Mouse (Mus musculus) liver, embryonic 15.5 days (tissue): ENCODE results near the gene A630076J17Rik. TPM values are rescaled to one million over a fixed set of nuclear protein-coding genes. Genes with fewer than 3 reads are reported as not detected.

Experiments used
- ATAC-seq: fragments of 200-750 bp; cut with Nextera tagmentation; 2 replicates; pipeline ENCODE4 v1.8.0; 2017; ENCODE audit warnings: moderate number of reproducible peaks, mild to moderate bottlenecking, moderate library complexity; ENCODE audit not compliant: insufficient read depth
- H3K27ac ChIP-seq: fragments of 300-500 bp; sonication (generic); replicated peaks from 2 replicates; pipeline ENCODE4 v1.5.1; 2015; ENCODE audit warnings: mild to moderate bottlenecking, inconsistent platforms
- H3K27me3 ChIP-seq: fragments of 300-500 bp; sonication (generic); 2 replicates; pipeline ENCODE4 v1.6.1; 2015; ENCODE audit warnings: mild to moderate bottlenecking, inconsistent platforms
- H3K36me3 ChIP-seq: fragments of 300-500 bp; sonication (generic); replicated peaks from 2 replicates; pipeline ENCODE4 v1.6.1; 2015; ENCODE audit warnings: moderate library complexity, mild to moderate bottlenecking, inconsistent platforms
- H3K4me1 ChIP-seq: fragments of 300-500 bp; sonication (generic); replicated peaks from 2 replicates; pipeline ENCODE4 v1.6.1; 2015; ENCODE audit warnings: inconsistent platforms
- H3K4me2 ChIP-seq: fragments of 300-500 bp; sonication (generic); 2 replicates; pipeline ENCODE4 v1.6.1; 2015; ENCODE audit warnings: moderate library complexity, mild to moderate bottlenecking, inconsistent platforms
- H3K4me3 ChIP-seq: fragments of 300-500 bp; sonication (generic); replicated peaks from 2 replicates; pipeline ENCODE4 v1.5.1; 2015; ENCODE audit warnings: mild to moderate bottlenecking, inconsistent platforms
- H3K9ac ChIP-seq: fragments of 300-500 bp; sonication (generic); 2 replicates; pipeline ENCODE4 v1.6.1; 2015; ENCODE audit warnings: moderate library complexity, mild to moderate bottlenecking, inconsistent platforms
- H3K9me3 ChIP-seq: fragments of 300-500 bp; sonication (generic); replicated peaks from 2 replicates; pipeline ENCODE4 v1.6.1; 2016; ENCODE audit warnings: inconsistent platforms
- WGBS: fragments of 180-500 bp; shearing (Covaris S2); methylation state at CpG from one replicate; pipeline ENCODE4 v1.1.7; 2015; ENCODE audit warnings: mixed read lengths; ENCODE audit not compliant: insufficient replicate concordance; 5-methylcytosine and 5-hydroxymethylcytosine counted together
- polyA plus RNA-seq: library from polyadenylated mRNA; unstranded; fragments of >200 nt; fragmentation: Nextera tagmentation; extraction: Ambion mirVana; gene quantifications from 2 replicates; pipeline ENCODE4 v1.2.1, GENCODE M21; 2015

Gene A630076J17Rik
- polyA plus RNA-seq, 1 experiment from 2014 or later: not detected

DNA sequence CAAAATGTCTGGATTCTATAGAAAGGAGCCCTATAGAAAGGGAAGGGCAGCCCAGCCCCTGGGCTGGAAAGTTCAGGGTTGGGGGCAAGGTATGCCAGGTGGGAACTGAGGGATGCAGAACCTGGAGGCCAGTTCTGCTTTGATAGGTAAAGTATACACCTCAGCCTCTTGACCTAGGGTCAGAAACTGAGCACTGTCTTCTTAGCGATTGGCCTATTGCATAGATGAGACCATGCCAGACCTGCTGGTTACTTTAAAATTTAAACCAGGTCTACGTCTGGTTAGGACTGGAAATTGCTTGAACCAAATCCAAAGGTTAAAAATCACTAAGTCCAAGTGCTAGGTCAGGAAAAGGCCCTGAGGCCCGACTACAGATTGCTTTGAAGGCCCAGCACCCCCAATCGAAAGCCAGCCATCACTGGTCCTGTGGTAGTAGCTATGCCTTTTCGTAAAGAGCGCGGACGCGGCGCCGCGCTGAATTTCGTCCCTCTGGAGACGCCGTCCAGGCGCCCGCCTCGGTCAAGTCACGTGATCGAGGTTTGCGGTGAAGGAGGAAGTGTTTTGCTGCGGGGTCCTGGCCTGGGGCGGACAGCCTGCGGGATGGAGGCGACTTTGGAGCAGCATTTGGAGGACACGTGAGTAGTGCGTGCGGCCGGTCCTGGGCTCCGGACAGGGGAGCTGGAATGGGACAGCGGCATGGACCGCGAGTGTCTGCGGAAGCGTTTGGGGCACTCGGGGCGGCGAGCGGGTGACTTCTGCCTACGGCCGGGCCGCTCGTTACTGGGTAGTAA is 48.3 kb downstream of the A630076J17Rik start, which contains the start of gene Lamtor5:
TSS of gene Lamtor5 (plus strand) at position 380 of the 791 bp plus-strand sequence.
- peak within 1 kb of the TSS; percentile 54 for H3K27ac ChIP-seq
- WGBS: 2% methylated on average over 43 of the region's 43 CpGs

More for the DNA sequence above, 48.3 kb downstream of the A630076J17Rik start, which contains the start of gene Lamtor5:
- Histone ChIP-seq H3K4me3 (peak within 1 kb of the TSS; percentile 74), H3K4me2 (peak within 1 kb of the TSS; percentile 66), H3K4me1 (peaks cover 19% of the 10 kb centered on the region), H3K27me3 (no peaks in the 10 kb centered on the region), H3K9me3 (no peaks in the 10 kb centered on the region), H3K36me3 (peaks cover 21% of the 10 kb centered on the region), H3K9ac (peak within 1 kb of the TSS; percentile 69)
- peak; percentile 86 for ATAC-seq

Other genes starting within 250 kb of the A630076J17Rik start
- 1.1 and 1.2 TPM in 2 replicates for gene Kcna3, start 194.4 kb upstream of the A630076J17Rik start, polyA plus RNA-seq
- 0.09 TPM in 2 replicates for gene Kcna2, start 129.5 kb upstream of the A630076J17Rik start, polyA plus RNA-seq
- not detected in 2 replicates for gene Kcna10, start 47.6 kb upstream of the A630076J17Rik start, polyA plus RNA-seq
- 0.07 and 1.3 TPM in 2 replicates for gene Cym, start 8.9 kb upstream of the A630076J17Rik start, polyA plus RNA-seq
- gene Prok1, start 9.1 kb downstream of the A630076J17Rik start, polyA plus RNA-seq: 0.06 and 0.07 TPM in 2 replicates
- gene Lamtor5, start 48.2 kb downstream of the A630076J17Rik start, polyA plus RNA-seq: 89.7 and 93.8 TPM in 2 replicates
- gene Slc16a4, start 60.6 kb downstream of the A630076J17Rik start, polyA plus RNA-seq: 0.50 and 0.52 TPM in 2 replicates
- gene Rbm15, start 103.1 kb downstream of the A630076J17Rik start, polyA plus RNA-seq: 8.3 and 8.5 TPM in 2 replicates
- not detected in 2 replicates for gene Kcnc4, start 228.9 kb downstream of the A630076J17Rik start, polyA plus RNA-seq